Mouse (Mus musculus) limb, embryonic 10.5 days (tissue): ENCODE results near the gene L3mbtl2. TPM values are rescaled to one million over a fixed set of nuclear protein-coding genes. Genes with fewer than 3 reads are reported as not detected.
"Not testable (repeated sequence)": the region's sequence is repeated elsewhere in the genome, so short reads cannot be mapped to it uniquely, and the experiment has no call there.

Source experiments
- DNase-seq: peaks from one replicate; pipeline ENCODE4 v3.0.0-alpha.2; 2017; ENCODE audit warnings: low spot score
- H3K27ac ChIP-seq: fragments of 300-500 bp; sonication (generic); 2 replicates; pipeline ENCODE4 v1.5.1; 2016; ENCODE audit warnings: mild to moderate bottlenecking
- H3K27me3 ChIP-seq: fragments of 300-500 bp; sonication (generic); 2 replicates; pipeline ENCODE4 v1.6.1; 2016; ENCODE audit warnings: low read depth, mild to moderate bottlenecking; ENCODE audit not compliant: poor library complexity, severe bottlenecking
- H3K36me3 ChIP-seq: fragments of 300-500 bp; sonication (generic); 2 replicates; pipeline ENCODE4 v1.6.1; 2016; ENCODE audit warnings: mild to moderate bottlenecking, moderate library complexity
- H3K4me1 ChIP-seq: fragments of 300-500 bp; sonication (generic); 2 replicates; pipeline ENCODE4 v1.6.1; 2016
- H3K4me3 ChIP-seq: fragments of 300-500 bp; sonication (generic); 2 replicates; pipeline ENCODE4 v1.5.1; 2016; ENCODE audit warnings: mild to moderate bottlenecking, moderate library complexity
- H3K9me3 ChIP-seq: fragments of 300-500 bp; sonication (generic); replicated peaks from 2 replicates; pipeline ENCODE4 v1.6.1; 2016; ENCODE audit warnings: mild to moderate bottlenecking
- WGBS: fragments of 180-500 bp; shearing (Covaris S2); methylation state at CpG from one replicate; pipeline ENCODE4 v1.1.7; 2016; 5-methylcytosine and 5-hydroxymethylcytosine counted together
- polyA plus RNA-seq: library from polyadenylated mRNA; unstranded; fragments of >200 nt; fragmentation: Nextera tagmentation; extraction: Ambion mirVana; gene quantifications from 2 replicates; pipeline ENCODE4 v1.2.1, GENCODE M21; 2016

L3mbtl2 gene
- polyA plus RNA-seq, 1 experiment from 2014 or later = 37.1 TPM

- Histone ChIP-seq H3K4me3 (peak overlapping the region; percentile 68), H3K27ac (peak overlapping the region; percentile 86), H3K27me3 (peaks cover 63% of the 10 kb centered on the region), H3K4me1 (peaks cover 30% of the 10 kb centered on the region), H3K36me3 (no peaks in the 10 kb centered on the region), H3K9me3 (no peaks in the 10 kb centered on the region)
- WGBS = 25% methylated on average over 19 of the region's 19 CpGs
- DNase-seq = no peak
Observed at GRCm38 (mm10) chr15:81694891-81695290, 31.2 kb downstream of the L3mbtl2 start.

- peaks cover 30% of the 10 kb centered on the region for H3K4me1 ChIP-seq
- no peak within 1 kb of the TSS for H3K4me3 ChIP-seq
- H3K9me3 ChIP-seq = no peaks in the 10 kb centered on the region
- DNase-seq = no peak
- 65% methylated on average over 7 of the region's 7 CpGs for WGBS
- H3K36me3 ChIP-seq = peaks cover 3% of the 10 kb centered on the region
- peaks cover 54% of the 10 kb centered on the region for H3K27me3 ChIP-seq
- peak within 1 kb of the TSS; percentile 28; the same call in 1 of the 2 replicates for H3K27ac ChIP-seq
Observed at GRCm38 (mm10) chr15:81697175-81697574, 33.5 kb downstream of the L3mbtl2 start, which contains the start of gene Chadl. Gene Chadl (minus strand): TSS chr15:81697287.

- H3K27ac ChIP-seq = no peak overlapping the region
- H3K4me3 ChIP-seq = no peak overlapping the region
- H3K4me1 ChIP-seq = peaks cover 29% of the 10 kb centered on the region
- peaks cover 10% of the 10 kb centered on the region for H3K36me3 ChIP-seq
- DNase-seq = no peak
- peaks cover 47% of the 10 kb centered on the region for H3K27me3 ChIP-seq
- WGBS = 52% methylated on average over 3 of the region's 3 CpGs
- H3K9me3 ChIP-seq = no peaks in the 10 kb centered on the region
Observed at GRCm38 (mm10) chr15:81697847-81698246, 34.2 kb downstream of the L3mbtl2 start.

GRCm38 (mm10) chr15:81698532-81698931, 34.8 kb downstream of the L3mbtl2 start:
- DNase-seq = no peak
- 81% methylated on average over 2 of the region's 2 CpGs for WGBS
- H3K36me3 ChIP-seq = peaks cover 17% of the 10 kb centered on the region
- peaks cover 22% of the 10 kb centered on the region for H3K4me1 ChIP-seq
- no peaks in the 10 kb centered on the region for H3K9me3 ChIP-seq
- peaks cover 40% of the 10 kb centered on the region for H3K27me3 ChIP-seq
- no peak overlapping the region for H3K4me3 ChIP-seq
- H3K27ac ChIP-seq = no peak overlapping the region

DNA sequence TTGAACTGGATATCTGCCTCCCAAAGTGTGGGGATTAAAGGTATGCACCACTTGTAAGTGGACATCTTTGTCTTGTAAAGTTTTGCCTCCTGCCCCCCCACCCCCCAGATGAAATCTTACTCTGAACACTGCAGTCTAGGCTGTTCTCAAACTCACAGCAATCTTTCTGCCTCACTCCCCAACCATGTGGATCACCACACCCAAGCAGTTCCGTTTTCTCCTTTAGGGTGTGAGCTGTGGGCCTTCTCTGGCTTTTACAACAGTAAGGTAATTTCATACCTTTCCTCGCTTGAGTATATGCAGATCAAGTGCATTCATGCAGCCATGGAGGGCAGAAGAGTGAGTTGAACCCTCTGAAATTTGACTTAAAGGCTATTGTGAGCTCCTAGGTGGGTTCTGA, 36.5 kb downstream of the L3mbtl2 start:
- 81% methylated on average over 2 of the region's 2 CpGs for WGBS
- H3K27ac ChIP-seq = no peak overlapping the region
- peaks cover 33% of the 10 kb centered on the region for H3K36me3 ChIP-seq

DNA sequence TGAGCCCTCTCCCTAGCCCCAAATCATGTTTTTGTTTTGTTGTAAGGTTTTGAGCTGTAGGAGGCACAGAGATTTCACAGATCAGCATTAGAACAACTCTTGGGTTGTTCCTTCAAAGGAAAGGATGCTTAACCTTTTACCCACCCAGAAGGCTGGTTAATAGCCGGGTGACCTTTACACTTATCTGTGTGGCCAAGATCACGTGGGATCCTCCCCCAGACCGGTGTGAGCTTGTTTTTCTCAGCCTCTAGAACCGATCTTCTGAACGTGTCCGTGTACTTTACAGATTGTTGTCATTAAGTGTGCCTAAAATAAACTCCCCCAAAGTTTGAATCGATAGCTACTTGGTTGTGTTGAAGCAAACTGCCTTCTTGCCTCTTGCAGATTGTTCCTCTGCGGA, 36.9 kb downstream of the L3mbtl2 start:
- DNase-seq = no peak
- H3K4me1 ChIP-seq = peaks cover 6% of the 10 kb centered on the region; the same call in 1 of the 2 replicates
- WGBS = 79% methylated on average over 8 of the region's 8 CpGs
- H3K9me3 ChIP-seq = no peaks in the 10 kb centered on the region
- H3K36me3 ChIP-seq = peaks cover 38% of the 10 kb centered on the region
- H3K27ac ChIP-seq = no peak overlapping the region
- H3K27me3 ChIP-seq = peaks cover 20% of the 10 kb centered on the region
- H3K4me3 ChIP-seq = no peak overlapping the region

More for the DNA sequence above, 36.5 kb downstream of the L3mbtl2 start:
- Histone ChIP-seq H3K4me3 (no peak overlapping the region), H3K4me1 (peaks cover 6% of the 10 kb centered on the region; the same call in 1 of the 2 replicates), H3K9me3 (no peaks in the 10 kb centered on the region), H3K27me3 (peaks cover 24% of the 10 kb centered on the region)
- DNase-seq = no peak

GRCm38 (mm10) chr15:81701350-81701749, 37.7 kb downstream of the L3mbtl2 start:
- H3K4me3 ChIP-seq, H3K9me3 ChIP-seq, H3K27ac ChIP-seq, H3K4me1 ChIP-seq, DNase-seq: not testable (repeated sequence)
- Histone ChIP-seq H3K27me3 (peaks cover 12% of the 10 kb centered on the region), H3K36me3 (peaks cover 45% of the 10 kb centered on the region)
- 80% methylated on average over 4 of the region's 4 CpGs for WGBS

GRCm38 (mm10) chr15:81702306-81703093, 38.8 kb downstream of the L3mbtl2 start:
- WGBS = 93% methylated on average over 13 of the region's 13 CpGs
- H3K27me3 ChIP-seq = peaks cover under 1% of the 10 kb centered on the region; the same call in 1 of the 2 replicates
- H3K27ac ChIP-seq = no peak overlapping the region
- peaks cover 57% of the 10 kb centered on the region for H3K36me3 ChIP-seq
- no peak overlapping the region for H3K4me3 ChIP-seq
- DNase-seq = no peak
- no peaks in the 10 kb centered on the region for H3K4me1 ChIP-seq
- H3K9me3 ChIP-seq = no peaks in the 10 kb centered on the region

GRCm38 (mm10) chr15:81703094-81703489, 39.4 kb downstream of the L3mbtl2 start:
- no peak for DNase-seq
- no peaks in the 10 kb centered on the region for H3K9me3 ChIP-seq
- no peaks in the 10 kb centered on the region for H3K4me1 ChIP-seq
- H3K4me3 ChIP-seq = no peak overlapping the region
- H3K27ac ChIP-seq = no peak overlapping the region
- H3K27me3 ChIP-seq = no peaks in the 10 kb centered on the region
- peaks cover 63% of the 10 kb centered on the region for H3K36me3 ChIP-seq
- WGBS = 91% methylated on average over 3 of the region's 3 CpGs

DNA sequence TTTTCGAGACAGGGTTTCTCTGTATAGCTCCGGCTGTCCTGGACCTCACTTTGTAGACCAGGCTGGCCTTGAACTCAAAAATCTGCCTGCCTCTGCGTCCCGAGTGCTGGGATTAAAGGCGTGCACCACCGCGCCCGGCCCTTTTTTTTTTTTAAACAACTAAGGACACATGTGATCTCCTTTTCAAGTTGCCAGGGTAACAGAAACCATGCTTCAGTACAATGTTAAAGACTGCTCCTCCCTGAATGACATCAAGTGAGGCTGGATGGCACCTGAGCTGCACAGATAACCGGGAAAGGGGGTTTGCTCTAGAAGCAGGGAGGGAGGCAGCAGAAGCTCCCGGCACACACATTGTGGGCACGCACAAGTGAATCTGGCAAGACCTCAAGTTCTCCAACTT, 45.3 kb downstream of the L3mbtl2 start:
- Histone ChIP-seq H3K27me3 (no peaks in the 10 kb centered on the region), H3K4me1 (no peaks in the 10 kb centered on the region), H3K36me3 (peaks cover 99% of the 10 kb centered on the region), H3K27ac (no peak overlapping the region), H3K9me3 (no peaks in the 10 kb centered on the region), H3K4me3 (no peak overlapping the region)
- WGBS = 96% methylated on average over 11 of the region's 11 CpGs
- no peak for DNase-seq

- Histone ChIP-seq H3K4me1 (no peaks in the 10 kb centered on the region), H3K36me3 (peaks cover 94% of the 10 kb centered on the region)
Observed at GRCm38 (mm10) chr15:81709686-81710085, 46.0 kb downstream of the L3mbtl2 start.

GRCm38 (mm10) chr15:81710801-81711200, 47.1 kb downstream of the L3mbtl2 start:
- Histone ChIP-seq H3K27ac (no peak overlapping the region), H3K9me3 (no peaks in the 10 kb centered on the region), H3K4me3 (no peak overlapping the region), H3K36me3 (peaks cover 94% of the 10 kb centered on the region), H3K27me3 (no peaks in the 10 kb centered on the region), H3K4me1 (no peaks in the 10 kb centered on the region)
- WGBS = 87% methylated on average over 4 of the region's 4 CpGs
- no peak for DNase-seq

More at GRCm38 (mm10) chr15:81709686-81710085, 46.0 kb downstream of the L3mbtl2 start:
- H3K27me3 ChIP-seq = no peaks in the 10 kb centered on the region
- no peak overlapping the region for H3K4me3 ChIP-seq
- no peaks in the 10 kb centered on the region for H3K9me3 ChIP-seq
- DNase-seq = no peak
- H3K27ac ChIP-seq = no peak overlapping the region
- 100% methylated on average over 1 of the region's 1 CpGs for WGBS

DNA sequence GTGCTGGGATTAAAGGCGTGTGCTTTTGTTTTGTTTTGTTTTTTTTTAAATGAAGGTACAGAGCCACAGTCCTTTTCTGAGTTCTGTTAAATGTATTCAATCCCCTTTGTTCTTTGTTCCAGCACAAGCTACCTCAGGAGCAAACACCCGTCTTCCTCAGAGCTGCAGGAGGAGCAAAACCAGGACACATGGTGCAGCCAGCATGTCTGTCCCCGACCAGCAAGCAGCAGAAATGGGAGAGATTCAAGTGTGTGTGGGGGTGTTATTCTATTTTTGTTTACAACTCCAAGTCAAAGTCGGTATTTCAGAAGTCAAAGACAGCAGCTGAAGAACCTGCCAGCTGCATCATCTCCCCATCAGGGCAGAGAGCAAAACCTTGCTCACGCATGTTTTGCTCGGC, 50.1 kb downstream of the L3mbtl2 start:
- Histone ChIP-seq H3K36me3 (peaks cover 94% of the 10 kb centered on the region), H3K27me3 (no peaks in the 10 kb centered on the region), H3K27ac (no peak overlapping the region), H3K9me3 (no peaks in the 10 kb centered on the region), H3K4me1 (no peaks in the 10 kb centered on the region), H3K4me3 (no peak overlapping the region)
- 94% methylated on average over 6 of the region's 6 CpGs for WGBS
- DNase-seq = no peak
